Mouse (Mus musculus): ENCODE data around the gene Slc39a11. TPM values are rescaled to one million over a fixed set of nuclear protein-coding genes. Genes with fewer than 3 reads are reported as not detected.

Gene Slc39a11
- total and polyA plus RNA-seq, 2 experiments from 2014 or later = 40.4 to 62.5 TPM

DNA sequence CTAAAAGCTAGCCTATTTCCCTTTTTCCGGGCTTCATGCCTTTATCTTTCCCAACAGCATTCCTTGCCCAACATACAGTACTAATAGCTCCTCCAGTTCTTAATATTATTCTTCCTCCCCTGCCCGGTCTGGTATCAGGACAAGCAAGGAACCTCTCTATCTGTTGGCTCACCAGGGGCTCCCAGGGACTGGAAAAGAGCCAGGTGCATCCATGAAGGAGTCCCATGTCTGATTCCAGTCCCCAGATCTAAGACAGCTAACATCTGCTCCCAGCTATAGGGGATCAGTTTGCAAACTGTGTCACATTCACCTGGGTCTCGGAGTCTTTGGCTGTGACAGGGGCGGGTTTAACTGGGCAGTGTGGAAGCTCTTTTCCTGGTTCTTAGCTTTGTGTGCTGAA is 388.5 kb downstream of the Slc39a11 start:
- 76% methylated on average over 4 of the region's 4 CpGs for WGBS
- ATAC-seq (ENCODE audit: low FRiP score) (no peak), DNase-seq (ENCODE audit: low spot score) (no peak)
- Histone ChIP-seq H3K27me3 (ENCODE audit: insufficient read depth, low read length) (no peaks in the 10 kb centered on the region), H3K4me3 (ENCODE audit: low read depth, low read length) (no peak overlapping the region), H3K9me3 (ENCODE audit: low read length) (no peaks in the 10 kb centered on the region), H3K9ac (replicated peaks; ENCODE audit: low read length, poor library complexity, severe bottlenecking) (no peak overlapping the region), H3K27ac (ENCODE audit: low read depth, low read length) (no peak overlapping the region), H3K4me2 (ENCODE audit: low read depth, low read length, poor library complexity, severe bottlenecking) (no peak overlapping the region), H3K36me3 (ENCODE audit: insufficient read depth, low read length) (no peaks in the 10 kb centered on the region), H3K4me1 (ENCODE audit: insufficient read depth, low read length) (no peaks in the 10 kb centered on the region)
- TF ChIP-seq CTCF (IDR thresholded peaks at IDR 0.05) = no peak

DNA sequence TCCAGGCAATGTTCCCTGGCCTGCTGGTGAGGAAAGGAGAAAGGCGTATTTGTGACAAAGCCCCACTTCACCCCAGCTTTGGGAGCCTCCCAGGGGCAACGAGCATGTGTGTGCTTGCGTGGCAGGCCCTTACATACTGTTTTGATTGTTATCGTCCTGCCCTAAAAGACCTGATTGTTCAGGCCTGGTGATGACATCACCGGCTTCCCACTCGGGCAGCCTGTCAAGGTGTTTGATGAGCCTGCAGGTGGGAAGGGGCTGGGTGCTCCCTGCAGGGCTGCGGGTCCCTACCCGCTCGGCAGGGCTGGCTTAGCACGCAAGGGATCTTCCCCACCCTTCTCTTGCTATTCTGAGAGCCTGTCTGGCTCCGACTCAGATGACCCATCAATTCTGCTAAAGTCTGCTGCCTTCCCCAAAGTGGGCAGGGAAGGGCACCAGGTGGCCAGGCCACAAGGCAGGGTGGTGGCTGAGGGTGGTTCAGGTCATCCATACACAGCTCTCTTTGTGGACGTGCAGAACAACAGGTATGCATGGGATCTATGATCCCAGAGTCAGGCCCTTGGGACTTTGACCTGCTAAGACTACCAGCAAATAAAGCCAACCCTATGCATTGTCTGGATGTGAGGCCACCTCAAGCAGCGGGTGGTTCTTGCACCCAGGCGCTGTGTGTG is 390.0 kb downstream of the Slc39a11 start:
- Histone ChIP-seq H3K9me3 (ENCODE audit: low read length) (no peaks in the 10 kb centered on the region), H3K36me3 (ENCODE audit: insufficient read depth, low read length) (no peaks in the 10 kb centered on the region), H3K9ac (replicated peaks; ENCODE audit: low read length, poor library complexity, severe bottlenecking) (no peak overlapping the region), H3K4me2 (ENCODE audit: low read depth, low read length, poor library complexity, severe bottlenecking) (no peak overlapping the region), H3K27ac (ENCODE audit: low read depth, low read length) (no peak overlapping the region), H3K4me3 (ENCODE audit: low read depth, low read length) (no peak overlapping the region), H3K4me1 (ENCODE audit: insufficient read depth, low read length) (no peaks in the 10 kb centered on the region), H3K27me3 (ENCODE audit: insufficient read depth, low read length) (no peaks in the 10 kb centered on the region)
- WGBS = 82% methylated on average over 14 of the region's 14 CpGs
- DNase-seq (ENCODE audit: low spot score) (no peak), ATAC-seq (ENCODE audit: low FRiP score) (no peak)
- TF ChIP-seq CTCF (IDR thresholded peaks at IDR 0.05) = no peak

DNA sequence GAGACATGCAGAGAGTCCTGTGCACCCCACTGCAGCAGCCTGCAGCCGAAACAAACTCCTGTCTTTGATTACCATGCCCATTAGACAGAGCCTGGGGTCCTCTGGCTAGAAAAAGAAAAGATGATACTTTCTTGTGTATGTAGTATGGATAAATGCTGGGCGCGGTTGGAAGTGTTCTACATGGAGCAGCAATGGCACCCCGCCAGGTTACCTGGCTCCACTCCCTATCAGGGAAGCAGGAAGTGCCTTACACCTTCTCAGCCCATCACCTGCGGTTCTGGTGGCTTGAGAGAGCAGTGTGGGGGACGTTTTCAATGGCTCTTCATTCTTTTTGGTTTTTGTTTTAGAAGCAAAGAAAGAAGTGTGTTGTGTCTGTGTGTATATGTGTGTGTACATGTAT is 391.9 kb downstream of the Slc39a11 start:
- no peaks in the 10 kb centered on the region for H3K36me3 ChIP-seq (ENCODE audit: insufficient read depth, low read length)
- H3K27ac ChIP-seq (ENCODE audit: low read depth, low read length) = no peak overlapping the region
- ATAC-seq (ENCODE audit: low FRiP score) (no peak), DNase-seq (ENCODE audit: low spot score) (no peak)
- H3K4me2 ChIP-seq (ENCODE audit: low read depth, low read length, poor library complexity, severe bottlenecking) = no peak overlapping the region
- no peak overlapping the region for H3K9ac ChIP-seq (replicated peaks; ENCODE audit: low read length, poor library complexity, severe bottlenecking)
- no peaks in the 10 kb centered on the region for H3K4me1 ChIP-seq (ENCODE audit: insufficient read depth, low read length)
- no peaks in the 10 kb centered on the region for H3K9me3 ChIP-seq (ENCODE audit: low read length)
- no peak for TF ChIP-seq CTCF (IDR thresholded peaks at IDR 0.05)
- H3K4me3 ChIP-seq (ENCODE audit: low read depth, low read length) = no peak overlapping the region
- 0 out of 2 replicates have a peak, but pooled peaks cover 3% of the 10 kb centered on the region for H3K27me3 ChIP-seq (ENCODE audit: insufficient read depth, low read length)
- WGBS = 89% methylated on average over 6 of the region's 6 CpGs

DNA sequence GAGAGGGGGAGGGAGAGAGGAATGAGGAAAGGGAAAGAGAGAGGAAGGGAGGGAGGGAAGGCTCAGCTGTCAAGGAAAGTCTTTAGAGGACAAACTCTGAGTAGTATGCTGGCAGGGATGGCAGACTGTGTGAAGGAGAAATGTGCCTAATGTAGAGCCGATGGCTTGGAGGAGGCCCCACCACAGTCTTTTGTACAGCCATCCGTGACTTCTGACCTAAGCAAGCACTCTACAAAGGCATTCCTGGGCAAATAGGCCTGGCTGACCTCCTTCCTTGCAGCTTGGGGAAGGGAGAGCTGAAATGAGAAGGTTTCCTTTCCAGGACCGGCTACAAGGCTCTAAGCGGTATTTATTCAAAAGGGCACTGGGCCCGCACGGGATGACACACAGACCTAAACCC is 395.2 kb downstream of the Slc39a11 start:
- DNase-seq (ENCODE audit: low spot score) (no peak), ATAC-seq (ENCODE audit: low FRiP score) (no peak)
- 49% methylated on average over 6 of the region's 6 CpGs for whole genome bisulfite sequencing
- no peak overlapping the region for H3K9ac ChIP-seq (replicated peaks; ENCODE audit: low read length, poor library complexity, severe bottlenecking)
- H3K27ac ChIP-seq (ENCODE audit: low read depth, low read length) = no peak overlapping the region
- no peak overlapping the region for H3K4me3 ChIP-seq (ENCODE audit: low read depth, low read length)
- H3K4me1 ChIP-seq (ENCODE audit: insufficient read depth, low read length) = no peaks in the 10 kb centered on the region
- TF ChIP-seq CTCF (IDR thresholded peaks at IDR 0.05) = no peak
- H3K4me2 ChIP-seq (ENCODE audit: low read depth, low read length, poor library complexity, severe bottlenecking) = no peak overlapping the region
- 0 out of 2 replicates have a peak, but pooled peaks cover 3% of the 10 kb centered on the region for H3K27me3 ChIP-seq (ENCODE audit: insufficient read depth, low read length)
- no peaks in the 10 kb centered on the region for H3K36me3 ChIP-seq (ENCODE audit: insufficient read depth, low read length)
- no peaks in the 10 kb centered on the region for H3K9me3 ChIP-seq (ENCODE audit: low read length)

DNA sequence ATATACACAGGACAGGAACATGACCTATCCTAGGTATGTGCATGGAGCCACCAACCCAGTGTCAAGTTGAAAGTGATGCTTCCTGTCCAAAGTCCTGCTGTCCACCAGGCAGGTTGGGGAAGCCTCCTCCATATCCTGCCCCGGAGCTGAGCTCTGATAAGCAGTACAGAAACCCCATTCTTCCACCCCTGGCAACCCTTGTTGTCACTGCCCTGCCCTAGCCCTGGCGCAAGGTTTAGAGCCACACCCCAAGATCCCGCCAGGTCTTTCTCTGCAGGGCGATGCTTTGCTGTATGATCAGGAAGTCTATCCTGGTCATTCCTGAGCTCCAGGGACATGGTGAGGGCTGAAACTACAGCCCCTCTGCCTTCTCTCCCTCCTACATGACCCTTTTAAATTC is 396.7 kb downstream of the Slc39a11 start:
- 92% methylated on average over 4 of the region's 4 CpGs for whole genome bisulfite sequencing
- H3K9me3 ChIP-seq (ENCODE audit: low read length) = no peaks in the 10 kb centered on the region
- no peak overlapping the region for H3K4me2 ChIP-seq (ENCODE audit: low read depth, low read length, poor library complexity, severe bottlenecking)
- no peaks in the 10 kb centered on the region for H3K36me3 ChIP-seq (ENCODE audit: insufficient read depth, low read length)
- TF ChIP-seq CTCF (IDR thresholded peaks at IDR 0.05) = no peak
- H3K9ac ChIP-seq (replicated peaks; ENCODE audit: low read length, poor library complexity, severe bottlenecking) = no peak overlapping the region
- no peak overlapping the region for H3K27ac ChIP-seq (ENCODE audit: low read depth, low read length)
- no peaks in the 10 kb centered on the region for H3K4me1 ChIP-seq (ENCODE audit: insufficient read depth, low read length)
- no peak for ATAC-seq (ENCODE audit: low FRiP score)
- H3K4me3 ChIP-seq (ENCODE audit: low read depth, low read length) = no peak overlapping the region
- H3K27me3 ChIP-seq (ENCODE audit: insufficient read depth, low read length) = 0 out of 2 replicates have a peak, but pooled peaks cover 3% of the 10 kb centered on the region
- DNase-seq (ENCODE audit: low spot score) = no peak

DNA sequence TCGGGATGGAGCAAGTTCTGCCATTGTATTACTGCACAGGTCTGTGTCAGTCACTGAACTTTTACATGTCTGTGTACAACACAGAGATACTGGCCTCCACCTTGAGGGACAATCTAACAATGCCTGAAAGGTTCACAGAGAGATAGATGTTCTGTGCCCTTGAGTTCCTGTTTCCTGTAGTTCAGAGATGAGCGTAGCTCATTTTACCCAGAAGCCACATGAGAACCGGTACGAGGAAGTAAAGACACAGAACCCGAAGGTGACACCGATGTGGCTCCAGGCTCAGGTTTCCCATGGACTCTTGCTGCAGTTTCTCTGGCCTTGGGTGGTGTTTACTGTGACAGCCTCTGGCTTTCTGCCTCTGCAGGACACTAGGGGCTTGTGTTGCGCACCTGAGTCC is 398.7 kb downstream of the Slc39a11 start:
- Histone ChIP-seq H3K4me2 (ENCODE audit: low read depth, low read length, poor library complexity, severe bottlenecking) (no peak overlapping the region), H3K27ac (ENCODE audit: low read depth, low read length) (no peak overlapping the region), H3K9ac (replicated peaks; ENCODE audit: low read length, poor library complexity, severe bottlenecking) (no peak overlapping the region), H3K36me3 (ENCODE audit: insufficient read depth, low read length) (no peaks in the 10 kb centered on the region), H3K4me1 (ENCODE audit: insufficient read depth, low read length) (no peaks in the 10 kb centered on the region), H3K27me3 (ENCODE audit: insufficient read depth, low read length) (0 out of 2 replicates have a peak, but pooled peaks cover 3% of the 10 kb centered on the region), H3K9me3 (ENCODE audit: low read length) (no peaks in the 10 kb centered on the region), H3K4me3 (ENCODE audit: low read depth, low read length) (no peak overlapping the region)
- WGBS = 90% methylated on average over 7 of the region's 7 CpGs
- DNase-seq (ENCODE audit: low spot score) (no peak), ATAC-seq (ENCODE audit: low FRiP score) (no peak)
- no peak for TF ChIP-seq CTCF (IDR thresholded peaks at IDR 0.05)

Data from midbrain, postnatal 0 days (tissue).